Comparison of ENCODE assay signal across 8 mouse cellular contexts in the genomic region with DNA sequence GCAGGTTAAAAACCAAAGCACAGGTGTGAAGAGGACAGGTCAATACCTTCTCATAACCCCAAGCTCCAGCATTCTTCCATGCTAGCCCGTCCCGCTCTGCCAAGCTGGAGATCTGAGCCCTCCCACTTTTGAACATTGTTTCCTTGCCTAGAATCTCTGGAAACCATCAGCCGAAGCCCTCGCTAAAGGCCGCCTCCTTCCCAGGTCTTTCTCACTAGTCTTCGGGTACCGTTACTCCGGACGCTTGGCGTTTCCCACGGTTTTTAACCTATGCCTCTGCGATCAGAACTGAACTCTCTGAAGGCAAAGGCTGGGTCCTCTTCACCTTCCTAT. TPM values are rescaled to one million over a fixed set of nuclear protein-coding genes. Genes with fewer than 3 reads are reported as not detected.
DNase-seq lines count a peak whose midpoint lies in the region; ATAC-seq lines count a peak whose summit lies in the region.

No protein-coding gene starts in this region.

- peak overlapping the region; percentile 38 for H3K27ac ChIP-seq in kidney, embryonic 14.5 days (ENCODE audit: low read depth, low read length)
- peak overlapping the region; percentile 72 to 86 for H3K27ac ChIP-seq in heart, embryonic 14.5 days (replicated peaks in 1 of 2; ENCODE audit: control insufficient read depth in 1 of 2, insufficient read depth in 1 of 2, low read depth in 2 of 2, low read length in 2 of 2)
- peak overlapping the region; percentile 89 for H3K27ac ChIP-seq in liver, embryonic 11.5 days (ENCODE audit: low read depth, low read length)
- H3K27ac ChIP-seq in stomach, embryonic 15.5 days, result peak overlapping the region; percentile 82

- H3K36me3 ChIP-seq in kidney, embryonic 14.5 days (ENCODE audit: control insufficient read depth, insufficient read depth, low read length), result peaks cover 16% of the 10 kb centered on the region; the same call in 1 of the 2 replicates
- peaks cover 33% of the 10 kb centered on the region for H3K36me3 ChIP-seq in heart, embryonic 14.5 days (ENCODE audit: control insufficient read depth, insufficient read depth, low read length)
- peaks cover 18% of the 10 kb centered on the region; the same call in 1 of the 2 replicates for H3K36me3 ChIP-seq in liver, embryonic 11.5 days (ENCODE audit: control insufficient read depth, insufficient read depth, low read length)
- H3K36me3 ChIP-seq in stomach, embryonic 15.5 days, result peaks cover 1% of the 10 kb centered on the region; the same call in 1 of the 2 replicates

- no peaks in the 10 kb centered on the region for H3K9me3 ChIP-seq in kidney, embryonic 14.5 days (ENCODE audit: control insufficient read depth, low read length)
- no peaks in the 10 kb centered on the region for H3K9me3 ChIP-seq in heart, embryonic 14.5 days (ENCODE audit: control insufficient read depth, low read length)
- no peaks in the 10 kb centered on the region for H3K9me3 ChIP-seq in liver, embryonic 11.5 days (ENCODE audit: control insufficient read depth, low read length)
- H3K9me3 ChIP-seq in stomach, embryonic 15.5 days, result no peaks in the 10 kb centered on the region

- DNase-seq in kidney, adult 9 months, result no peak
- no peak for DNase-seq in liver, embryonic 11.5 days (ENCODE audit: low spot score)
- DNase-seq in frontal cortex, postnatal 36 days (ENCODE audit: low spot score in 2 of 2), result no peak
- DNase-seq in B cell, adult 2 months, result no peak

- no peaks in the 10 kb centered on the region for H3K27me3 ChIP-seq in kidney, embryonic 14.5 days (ENCODE audit: control insufficient read depth, insufficient read depth, low read length)
- H3K27me3 ChIP-seq in heart, embryonic 14.5 days (ENCODE audit: control insufficient read depth, insufficient read depth, low read length), result no peaks in the 10 kb centered on the region
- no peaks in the 10 kb centered on the region for H3K27me3 ChIP-seq in liver, embryonic 11.5 days (replicated peaks; ENCODE audit: control insufficient read depth, insufficient read depth, low read length)
- H3K27me3 ChIP-seq in stomach, embryonic 15.5 days (replicated peaks), result no peaks in the 10 kb centered on the region

- 1% methylated on average over 12 of the region's 12 CpGs for WGBS in kidney, embryonic 14.5 days
- under 1% methylated on average over 12 of the region's 12 CpGs for whole genome bisulfite sequencing in heart, embryonic 14.5 days
- WGBS in liver, embryonic 11.5 days, result 1% methylated on average over 12 of the region's 12 CpGs
- 0% methylated on average over 12 of the region's 12 CpGs for WGBS in stomach, embryonic 15.5 days

- H3K4me1 ChIP-seq in kidney, embryonic 14.5 days (ENCODE audit: control insufficient read depth, insufficient read depth, low read length), result peaks cover 11% of the 10 kb centered on the region
- H3K4me1 ChIP-seq in heart, embryonic 14.5 days (ENCODE audit: control insufficient read depth in 2 of 2, insufficient read depth in 2 of 2, low read length in 2 of 2), result peaks cover 4 to 20% of the 10 kb centered on the region in 2 experiments; a peak in 3 of 4 replicates
- H3K4me1 ChIP-seq in liver, embryonic 11.5 days (replicated peaks; ENCODE audit: control insufficient read depth, insufficient read depth, low read length), result peaks cover 12% of the 10 kb centered on the region; the same call in 1 of the 2 replicates
- H3K4me1 ChIP-seq in stomach, embryonic 15.5 days, result peaks cover 13% of the 10 kb centered on the region

- H3K4me2 ChIP-seq in kidney, embryonic 14.5 days (replicated peaks; ENCODE audit: low read depth, low read length), result peak overlapping the region; percentile 87
- peak overlapping the region; percentile 87 for H3K4me2 ChIP-seq in heart, embryonic 14.5 days (ENCODE audit: low read length)
- peak overlapping the region; percentile 90 for H3K4me2 ChIP-seq in liver, embryonic 11.5 days
- H3K4me2 ChIP-seq in stomach, embryonic 15.5 days, result peak overlapping the region; percentile 87

- H3K4me3 ChIP-seq in kidney, embryonic 14.5 days (ENCODE audit: low read length), result peak overlapping the region; percentile 96
- peak overlapping the region; percentile 62 to 97 for H3K4me3 ChIP-seq in heart, embryonic 14.5 days (ENCODE audit: control insufficient read depth in 1 of 2, insufficient read depth in 1 of 2, low read depth in 1 of 2, low read length in 2 of 2)
- peak overlapping the region; percentile 84 for H3K4me3 ChIP-seq in liver, embryonic 11.5 days (ENCODE audit: low read depth, low read length)
- peak overlapping the region; percentile 90 for H3K4me3 ChIP-seq in stomach, embryonic 15.5 days (replicated peaks)

- ATAC-seq in kidney, embryonic 14.5 days (ENCODE audit: low FRiP score, low TSS enrichment), result peak; percentile 21; the same call in 1 of the 2 replicates
- peak; percentile 3 for ATAC-seq in activated CD4-positive, CD25-positive, alpha-beta regulatory T cell, adult 4 months
- ATAC-seq in heart, embryonic 14.5 days (ENCODE audit: insufficient number of reproducible peaks, insufficient read depth, low FRiP score, low read depth), result no peak
- ATAC-seq in liver, embryonic 11.5 days (replicated peaks; ENCODE audit: low FRiP score), result no peak
- no peak for ATAC-seq in stomach, embryonic 15.5 days (ENCODE audit: insufficient read depth, low FRiP score, low read depth)

- peak overlapping the region; percentile 93 for H3K9ac ChIP-seq in kidney, embryonic 14.5 days (ENCODE audit: low read depth, low read length)
- peak overlapping the region; percentile 96 for H3K9ac ChIP-seq in heart, embryonic 14.5 days (ENCODE audit: low read length)
- H3K9ac ChIP-seq in liver, embryonic 11.5 days (ENCODE audit: low read depth, low read length), result peak overlapping the region; percentile 90
- H3K9ac ChIP-seq in stomach, embryonic 15.5 days, result peak overlapping the region; percentile 95

RNA-seq across cellular contexts. Expression of a gene that starts 0.7 kb away (rescaled TPM):
- polyA plus RNA-seq in kidney, embryonic 14.5 days (2014; fragmentation: Nextera tagmentation; extraction: Ambion mirVana), result 130 and 136 TPM in 2 replicates
- polyA plus RNA-seq in activated CD4-positive, CD25-positive, alpha-beta regulatory T cell, adult 4 months (2017; shearing (Covaris generic)), result 10 to 100 TPM; 37.7 to 41.9 TPM
- 98.5 and 108 TPM in 2 replicates for polyA plus RNA-seq in heart, embryonic 14.5 days (2014; fragmentation: Nextera tagmentation; extraction: Ambion mirVana)
- 159 and 168 TPM in 2 replicates for polyA plus RNA-seq in liver, embryonic 11.5 days (2014; fragmentation: Nextera tagmentation; extraction: Ambion mirVana)
- polyA plus RNA-seq in stomach, embryonic 15.5 days (2015; fragmentation: Nextera tagmentation; extraction: Ambion mirVana), result 119 and 128 TPM in 2 replicates

RNA-seq across cellular contexts. Expression of a gene that starts 15.9 kb away (rescaled TPM):
- 61.1 and 65.8 TPM in 2 replicates for polyA plus RNA-seq in kidney, embryonic 14.5 days (2014; fragmentation: Nextera tagmentation; extraction: Ambion mirVana)
- polyA plus RNA-seq in activated CD4-positive, CD25-positive, alpha-beta regulatory T cell, adult 4 months (2017; shearing (Covaris generic)), result 10 to 100 TPM; 14.6 to 17.3 TPM
- polyA plus RNA-seq in heart, embryonic 14.5 days (2014; fragmentation: Nextera tagmentation; extraction: Ambion mirVana), result 67.3 and 71.4 TPM in 2 replicates
- polyA plus RNA-seq in liver, embryonic 11.5 days (2014; fragmentation: Nextera tagmentation; extraction: Ambion mirVana), result 50.8 and 51.8 TPM in 2 replicates
- polyA plus RNA-seq in stomach, embryonic 15.5 days (2015; fragmentation: Nextera tagmentation; extraction: Ambion mirVana), result 82.9 and 89.5 TPM in 2 replicates

RNA-seq across cellular contexts. Expression of a gene that starts 31.7 kb away (rescaled TPM):
- 2.3 and 2.5 TPM in 2 replicates for polyA plus RNA-seq in kidney, embryonic 14.5 days (2014; fragmentation: Nextera tagmentation; extraction: Ambion mirVana)
- not detected for polyA plus RNA-seq in activated CD4-positive, CD25-positive, alpha-beta regulatory T cell, adult 4 months (2017; shearing (Covaris generic))
- polyA plus RNA-seq in heart, embryonic 14.5 days (2014; fragmentation: Nextera tagmentation; extraction: Ambion mirVana), result 0.63 and 2.5 TPM in 2 replicates
- 3.1 and 4.1 TPM in 2 replicates for polyA plus RNA-seq in liver, embryonic 11.5 days (2014; fragmentation: Nextera tagmentation; extraction: Ambion mirVana)
- polyA plus RNA-seq in stomach, embryonic 15.5 days (2015; fragmentation: Nextera tagmentation; extraction: Ambion mirVana), result 3.2 and 3.7 TPM in 2 replicates

RNA-seq across cellular contexts. Expression of a gene that starts 47.1 kb away (rescaled TPM):
- 0.07 TPM in 1 of 2 replicates, not detected in the other for polyA plus RNA-seq in kidney, embryonic 14.5 days (2014; fragmentation: Nextera tagmentation; extraction: Ambion mirVana)
- polyA plus RNA-seq in activated CD4-positive, CD25-positive, alpha-beta regulatory T cell, adult 4 months (2017; shearing (Covaris generic)), result not detected
- 61.8 and 63.4 TPM in 2 replicates for polyA plus RNA-seq in heart, embryonic 14.5 days (2014; fragmentation: Nextera tagmentation; extraction: Ambion mirVana)
- 0.17 and 0.64 TPM in 2 replicates for polyA plus RNA-seq in liver, embryonic 11.5 days (2014; fragmentation: Nextera tagmentation; extraction: Ambion mirVana)
- 0.55 and 0.63 TPM in 2 replicates for polyA plus RNA-seq in stomach, embryonic 15.5 days (2015; fragmentation: Nextera tagmentation; extraction: Ambion mirVana)

Comparison
In these comparisons a context has a peak if more than half of its experiments do, and no peak if none do; other contexts are left out.
1. ATAC-seq: peak in kidney, embryonic 14.5 days (single experiment) and activated CD4-positive, CD25-positive, alpha-beta regulatory T cell, adult 4 months (single experiment); none in heart, embryonic 14.5 days (single experiment), liver, embryonic 11.5 days (single experiment) and stomach, embryonic 15.5 days (single experiment).
2. H3K27ac ChIP-seq: peak in every context shown above with its lines; median percentile 89 in liver, embryonic 11.5 days; 82 in stomach, embryonic 15.5 days; 79 in heart, embryonic 14.5 days; 38 in kidney, embryonic 14.5 days.
3. Peak in every context shown above with its lines, with median percentiles within 50 percentile points of each other: H3K4me2 ChIP-seq, H3K4me3 ChIP-seq and H3K9ac ChIP-seq.